ENCODE assay signal across 8 mouse cellular contexts in genomic region chr1:130877889-130878614, GRCm38 (mm10). TPM values are rescaled to one million over a fixed set of nuclear protein-coding genes. Genes with fewer than 3 reads are reported as not detected.
DNase-seq lines count a peak whose midpoint lies in the region; ATAC-seq lines count a peak whose summit lies in the region.

No protein-coding gene starts in this region.

- WGBS in hindbrain, embryonic 11.5 days = 4% methylated on average over 43 of the region's 43 CpGs
- WGBS in limb, embryonic 15.5 days = 3% methylated on average over 43 of the region's 43 CpGs
- WGBS in midbrain, embryonic 15.5 days = 3% methylated on average over 43 of the region's 43 CpGs

- ATAC-seq in cerebellum, adult (ENCODE audit: insufficient number of reproducible peaks, low FRiP score, low TSS enrichment) = peak; percentile 23; the same call in 1 of the 2 replicates
- peak; percentile 70 for ATAC-seq in hindbrain, embryonic 11.5 days (ENCODE audit: low FRiP score)
- ATAC-seq in limb, embryonic 15.5 days (ENCODE audit: insufficient number of reproducible peaks, low FRiP score, low TSS enrichment, low read depth) = 0 out of 2 replicates have a peak, but pooled peaks have one; percentile 49
- ATAC-seq in midbrain, embryonic 15.5 days (replicated peaks) = peak; percentile 86

- H3K27me3 ChIP-seq in hindbrain, embryonic 11.5 days (ENCODE audit: control insufficient read depth, insufficient read depth, low read length) = peaks cover 11% of the 10 kb centered on the region
- peaks cover 23% of the 10 kb centered on the region for H3K27me3 ChIP-seq in limb, embryonic 15.5 days
- peaks cover 15% of the 10 kb centered on the region for H3K27me3 ChIP-seq in midbrain, embryonic 15.5 days (replicated peaks)

- no peak overlapping the region for H3K27ac ChIP-seq in hindbrain, embryonic 11.5 days (ENCODE audit: low read depth, low read length)
- no peak overlapping the region for H3K27ac ChIP-seq in limb, embryonic 15.5 days
- H3K27ac ChIP-seq in midbrain, embryonic 15.5 days = no peak overlapping the region

- no peaks in the 10 kb centered on the region for H3K4me1 ChIP-seq in hindbrain, embryonic 11.5 days (replicated peaks; ENCODE audit: control insufficient read depth, insufficient read depth, low read length)
- H3K4me1 ChIP-seq in limb, embryonic 15.5 days = peaks cover 6% of the 10 kb centered on the region
- 0 out of 2 replicates have a peak, but pooled peaks cover 3% of the 10 kb centered on the region for H3K4me1 ChIP-seq in midbrain, embryonic 15.5 days

- peak overlapping the region; percentile 48; the same call in 1 of the 2 replicates for H3K9ac ChIP-seq in hindbrain, embryonic 11.5 days (ENCODE audit: low read depth, low read length)
- no peak overlapping the region for H3K9ac ChIP-seq in limb, embryonic 15.5 days
- H3K9ac ChIP-seq in midbrain, embryonic 15.5 days = peak overlapping the region; percentile 50

- H3K4me2 ChIP-seq in hindbrain, embryonic 11.5 days (replicated peaks; ENCODE audit: low read depth, low read length) = peak overlapping the region; percentile 88
- peak overlapping the region; percentile 79 for H3K4me2 ChIP-seq in limb, embryonic 15.5 days
- peak overlapping the region; percentile 84 for H3K4me2 ChIP-seq in midbrain, embryonic 15.5 days

- DNase-seq in cerebellum, adult 9-10 months = no peak
- peak; percentile 53 for DNase-seq in urinary bladder, postnatal 14 days (ENCODE audit: low spot score)
- DNase-seq in urinary bladder, postnatal 4 days (ENCODE audit: low spot score in 2 of 2) = no peak
- DNase-seq in hindbrain, embryonic 11.5 days (ENCODE audit: low spot score) = peak; percentile 60
- peak; percentile 5 to 35 for DNase-seq in thymus, postnatal 10 days (ENCODE audit: low spot score in 2 of 2)

- peak overlapping the region; percentile 39 for H3K4me3 ChIP-seq in hindbrain, embryonic 11.5 days (ENCODE audit: low read depth, low read length)
- H3K4me3 ChIP-seq in limb, embryonic 15.5 days = peak overlapping the region; percentile 43
- H3K4me3 ChIP-seq in midbrain, embryonic 15.5 days = peak overlapping the region; percentile 48

- no peaks in the 10 kb centered on the region for H3K9me3 ChIP-seq in hindbrain, embryonic 11.5 days (ENCODE audit: control insufficient read depth, low read length)
- H3K9me3 ChIP-seq in limb, embryonic 15.5 days = no peaks in the 10 kb centered on the region
- H3K9me3 ChIP-seq in midbrain, embryonic 15.5 days = no peaks in the 10 kb centered on the region

- no peaks in the 10 kb centered on the region for H3K36me3 ChIP-seq in hindbrain, embryonic 11.5 days (ENCODE audit: control insufficient read depth, insufficient read depth, low read length)
- no peaks in the 10 kb centered on the region for H3K36me3 ChIP-seq in limb, embryonic 15.5 days
- H3K36me3 ChIP-seq in midbrain, embryonic 15.5 days (replicated peaks) = no peaks in the 10 kb centered on the region

RNA-seq across cellular contexts. Expression of gene Il24, which starts 9.2 kb away (rescaled TPM):
- polyA plus RNA-seq in hindbrain, embryonic 11.5 days (2014; fragmentation: Nextera tagmentation; extraction: Ambion mirVana) = not detected in 2 replicates
- not detected in 2 replicates for polyA plus RNA-seq in limb, embryonic 15.5 days (2015; fragmentation: Nextera tagmentation; extraction: Ambion mirVana)
- polyA plus RNA-seq in midbrain, embryonic 15.5 days (2015; fragmentation: Nextera tagmentation; extraction: Ambion mirVana) = not detected in 2 replicates

RNA-seq across cellular contexts. Expression of gene Fcmr, which starts 12.6 kb away (rescaled TPM):
- polyA plus RNA-seq in hindbrain, embryonic 11.5 days (2014; fragmentation: Nextera tagmentation; extraction: Ambion mirVana) = not detected in 2 replicates
- polyA plus RNA-seq in limb, embryonic 15.5 days (2015; fragmentation: Nextera tagmentation; extraction: Ambion mirVana) = 0.29 TPM in 1 of 2 replicates, not detected in the other
- 0.63 and 0.72 TPM in 2 replicates for polyA plus RNA-seq in midbrain, embryonic 15.5 days (2015; fragmentation: Nextera tagmentation; extraction: Ambion mirVana)

RNA-seq across cellular contexts. Expression of gene Il20, which starts 33.2 kb away (rescaled TPM):
- polyA plus RNA-seq in hindbrain, embryonic 11.5 days (2014; fragmentation: Nextera tagmentation; extraction: Ambion mirVana) = not detected in 2 replicates
- not detected in 2 replicates for polyA plus RNA-seq in limb, embryonic 15.5 days (2015; fragmentation: Nextera tagmentation; extraction: Ambion mirVana)
- polyA plus RNA-seq in midbrain, embryonic 15.5 days (2015; fragmentation: Nextera tagmentation; extraction: Ambion mirVana) = not detected in 2 replicates

RNA-seq across cellular contexts. Expression of gene Pigr, which starts 51.6 kb away (rescaled TPM):
- not detected in 2 replicates for polyA plus RNA-seq in hindbrain, embryonic 11.5 days (2014; fragmentation: Nextera tagmentation; extraction: Ambion mirVana)
- 0.15 and 0.16 TPM in 2 replicates for polyA plus RNA-seq in limb, embryonic 15.5 days (2015; fragmentation: Nextera tagmentation; extraction: Ambion mirVana)
- not detected in 2 replicates for polyA plus RNA-seq in midbrain, embryonic 15.5 days (2015; fragmentation: Nextera tagmentation; extraction: Ambion mirVana)

Comparison
In these comparisons a context has a peak if more than half of its experiments do, and no peak if none do; other contexts are left out.
1. DNase-seq: peak in urinary bladder, postnatal 14 days (single experiment), hindbrain, embryonic 11.5 days (single experiment) and thymus, postnatal 10 days (2 of 2); none in cerebellum, adult 9-10 months (single experiment) and urinary bladder, postnatal 4 days (0 of 2).
2. ATAC-seq: peak in every context shown above with its lines; median percentile 86 in midbrain, embryonic 15.5 days; 70 in hindbrain, embryonic 11.5 days; 49 in limb, embryonic 15.5 days; 23 in cerebellum, adult.
3. Peak in every context shown above with its lines, with median percentiles within 50 percentile points of each other: H3K4me2 ChIP-seq and H3K4me3 ChIP-seq.